Mouse (Mus musculus): ENCODE results near the gene Cysrt1.
A peak's percentile ranks its signal among the peaks of the same experiment; 100 is the strongest.

Gene Cysrt1

GRCm38 (mm10) chr2:25207593-25207992, 34.7 kb downstream of the Cysrt1 start:
- DNase-seq (ENCODE audit: low spot score) = no peak

- no peak for DNase-seq (ENCODE audit: low spot score)
Observed at GRCm38 (mm10) chr2:25203631-25204214, 38.5 kb downstream of the Cysrt1 start.

- no peak for DNase-seq (ENCODE audit: low spot score)
Observed at GRCm38 (mm10) chr2:25200631-25201030, 41.6 kb downstream of the Cysrt1 start.

GRCm38 (mm10) chr2:25197946-25198345, 44.3 kb downstream of the Cysrt1 start:
- DNase-seq (ENCODE audit: low spot score) = no peak

GRCm38 (mm10) chr2:25197191-25197590, 45.1 kb downstream of the Cysrt1 start:
- DNase-seq (ENCODE audit: low spot score) = no peak

GRCm38 (mm10) chr2:25196172-25196954, 45.9 kb downstream of the Cysrt1 start, which contains the start of gene Tor4a:
Gene Tor4a, minus strand, starts transcription at chr2:25196886.
- peak; percentile 75 for DNase-seq (ENCODE audit: low spot score)

GRCm38 (mm10) chr2:25195211-25196156, 46.8 kb downstream of the Cysrt1 start:
- DNase-seq (ENCODE audit: low spot score) = no peak

GRCm38 (mm10) chr2:25194486-25195171, 47.6 kb downstream of the Cysrt1 start:
- DNase-seq (ENCODE audit: low spot score) = no peak

- DNase-seq (ENCODE audit: low spot score) = no peak
Observed at GRCm38 (mm10) chr2:25194006-25194405, 48.2 kb downstream of the Cysrt1 start.

- peak; percentile 68 for DNase-seq (ENCODE audit: low spot score)
Observed at GRCm38 (mm10) chr2:25193330-25193770, 48.9 kb downstream of the Cysrt1 start.

Measured in testis, postnatal 14 days (tissue).